Mouse (Mus musculus): ENCODE measurements at regions not wholly inside any gene's neighbourhood (a gene's known extent, or its start where the extent isn't known, plus 50 kb on each side); places are given as distances from the start of the nearest gene placed in this dataset.
A peak's percentile ranks its signal among the peaks of the same experiment; 100 is the strongest.

DNA sequence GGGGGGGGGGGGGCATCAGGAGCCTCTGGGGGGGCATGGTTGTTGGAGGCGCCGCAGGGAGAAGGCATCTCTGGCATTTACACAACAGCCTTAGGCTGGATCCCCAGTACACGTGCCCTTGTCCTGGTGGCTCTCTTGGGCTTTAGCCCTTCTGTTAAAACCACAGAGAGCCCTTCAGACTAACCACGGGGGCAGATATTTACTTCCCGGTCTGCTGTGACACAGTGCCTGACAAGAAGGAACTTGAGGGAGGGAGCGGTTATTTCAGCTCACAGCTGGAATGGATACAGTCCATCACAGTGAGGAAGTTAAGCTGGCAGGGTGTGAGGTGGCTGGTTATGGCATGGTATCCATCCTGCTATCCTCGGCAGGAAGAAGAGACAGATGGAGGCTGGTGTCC is 71.0 kb upstream of the Gm11733 start:
- DNase-seq (ENCODE audit: low spot score in 2 of 2) = no peak

DNA sequence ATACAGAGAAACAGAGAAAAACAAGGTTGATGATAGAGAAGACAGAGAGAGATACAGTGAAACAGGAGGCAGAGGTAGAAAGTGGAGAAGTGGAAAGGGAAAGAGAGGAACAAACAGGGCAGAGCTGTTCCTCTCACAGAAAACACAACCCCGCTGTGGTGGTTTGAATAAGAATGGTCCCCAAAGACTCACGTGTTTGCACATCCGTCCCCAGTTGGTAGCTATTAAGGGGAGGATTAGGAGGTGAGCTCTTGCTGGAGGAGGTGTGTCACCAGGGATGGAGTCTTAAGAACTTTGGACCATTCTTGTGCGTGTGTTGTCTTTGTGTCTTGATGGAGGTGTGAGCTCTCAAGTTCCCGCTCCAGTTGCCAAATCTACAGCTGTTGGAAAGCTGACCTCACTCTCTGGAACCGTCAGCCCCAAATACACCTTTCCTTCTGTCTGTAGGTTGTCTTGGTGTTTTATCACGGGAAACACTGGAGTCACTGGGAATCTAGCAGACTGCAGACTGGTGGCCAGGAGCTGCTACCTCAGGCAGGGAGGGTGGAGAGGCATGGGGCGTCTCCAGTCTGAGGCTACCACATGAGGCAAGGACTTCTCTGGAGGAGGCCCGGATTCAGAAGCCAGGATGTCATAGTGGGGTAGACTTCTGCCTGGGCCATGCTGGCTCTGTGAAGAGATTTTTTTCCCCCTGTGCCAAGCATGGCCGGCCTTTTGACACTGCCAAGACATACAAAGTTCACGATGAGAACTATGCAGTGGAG is 70.0 kb upstream of the Gm11733 start:
- DNase-seq (ENCODE audit: low spot score in 2 of 2) = no peak

DNA sequence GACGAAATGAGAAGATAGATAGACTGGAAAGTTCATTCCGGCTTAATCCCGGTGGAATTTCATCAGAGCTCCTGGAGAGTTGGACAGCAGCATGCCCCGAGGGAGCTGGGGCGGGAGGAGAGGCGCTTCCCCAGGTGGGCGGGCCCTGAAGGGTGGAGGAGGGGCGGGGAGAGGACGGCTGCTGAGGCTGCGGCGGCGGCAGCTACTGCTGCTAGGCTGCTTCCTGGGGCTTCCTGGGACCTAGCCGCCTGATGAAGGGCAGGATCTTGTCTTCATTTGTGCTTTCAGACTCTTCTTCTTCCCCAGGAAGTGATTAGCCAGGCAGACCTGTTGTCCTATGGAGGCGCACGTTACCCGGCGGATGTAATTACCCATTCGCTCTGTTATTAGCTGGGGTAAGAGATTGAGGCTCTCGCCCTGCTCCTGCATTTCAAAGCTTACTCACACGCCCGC is 69.3 kb upstream of the Gm11733 start:
- peak in 1 of 2 experiments; percentile 36 for DNase-seq (ENCODE audit: low spot score in 2 of 2)

DNA sequence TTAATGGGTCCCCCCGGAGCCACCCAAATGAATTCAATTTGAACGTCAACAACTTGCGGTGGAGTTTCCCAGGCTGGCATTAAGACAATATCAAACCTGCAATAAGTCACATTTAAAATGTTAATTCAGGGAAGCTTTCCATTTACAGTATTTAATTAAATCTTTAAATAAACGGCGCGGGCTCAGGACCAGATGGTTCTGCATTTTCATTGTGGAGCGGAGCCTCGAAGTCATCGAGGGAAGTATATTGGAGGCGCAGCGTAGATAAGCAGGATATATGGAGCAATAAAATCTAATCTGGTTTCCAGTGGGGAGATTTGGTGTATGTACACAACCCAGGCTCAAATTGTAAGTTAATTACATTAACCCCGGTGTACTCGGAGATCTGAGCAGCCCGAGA is 68.7 kb upstream of the Gm11733 start:
- DNase-seq (ENCODE audit: low spot score in 2 of 2) = no peak

DNA sequence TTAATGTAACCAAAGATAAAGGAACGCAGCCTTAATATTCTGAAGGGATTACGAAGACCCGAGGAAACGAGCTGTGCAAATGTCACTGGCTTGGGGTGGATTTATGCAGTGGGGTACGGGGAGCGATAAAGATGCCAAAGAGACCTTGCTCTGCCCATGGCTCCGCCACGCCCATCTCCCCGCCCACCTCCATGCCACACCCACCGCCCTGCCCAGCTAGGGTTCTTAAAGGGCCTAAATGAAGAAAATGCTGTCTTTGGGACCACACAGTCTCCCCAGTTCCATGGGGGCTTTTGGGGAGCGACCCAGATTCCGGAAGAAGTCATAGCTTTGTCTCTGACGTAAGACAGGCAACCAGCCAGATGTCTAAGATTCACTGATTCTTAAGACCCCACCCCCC is 68.2 kb upstream of the Gm11733 start:
- no peak for DNase-seq (ENCODE audit: low spot score in 2 of 2)

DNA sequence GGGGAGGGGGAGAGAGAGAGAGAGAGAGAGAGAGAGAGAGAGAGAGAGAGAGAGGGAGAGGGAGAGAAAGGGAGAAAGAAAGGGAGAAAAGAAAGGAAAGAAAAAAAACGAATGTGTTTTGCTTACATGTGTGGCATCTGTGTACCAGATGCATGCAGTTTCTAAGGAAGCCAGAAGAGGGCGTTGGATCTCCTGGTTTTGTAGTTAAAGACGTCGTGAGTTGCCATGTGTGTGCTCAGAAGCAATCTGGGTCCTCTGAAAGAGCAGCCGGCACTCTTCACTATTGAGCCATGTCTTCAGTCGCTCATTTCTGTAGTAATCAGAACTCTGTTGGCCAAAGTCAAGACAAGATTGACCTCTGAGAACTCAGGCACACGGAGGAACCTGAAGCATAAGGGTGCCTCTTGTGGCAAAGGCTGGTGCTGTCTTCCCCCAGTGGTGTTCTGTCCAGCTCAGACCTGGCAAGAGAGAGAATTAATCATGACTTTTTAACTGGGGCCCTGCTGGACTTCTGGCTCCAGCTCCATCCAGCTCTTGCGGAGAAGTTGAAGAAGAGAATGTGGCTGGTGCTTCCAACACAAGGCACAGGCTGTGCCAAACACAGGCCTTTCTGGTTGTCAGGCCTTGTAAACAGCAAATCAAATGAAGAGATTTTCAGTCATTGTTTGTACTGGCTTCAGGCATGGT is 67.0 kb upstream of the Gm11733 start:
- no peak for DNase-seq (ENCODE audit: low spot score in 2 of 2)

DNA sequence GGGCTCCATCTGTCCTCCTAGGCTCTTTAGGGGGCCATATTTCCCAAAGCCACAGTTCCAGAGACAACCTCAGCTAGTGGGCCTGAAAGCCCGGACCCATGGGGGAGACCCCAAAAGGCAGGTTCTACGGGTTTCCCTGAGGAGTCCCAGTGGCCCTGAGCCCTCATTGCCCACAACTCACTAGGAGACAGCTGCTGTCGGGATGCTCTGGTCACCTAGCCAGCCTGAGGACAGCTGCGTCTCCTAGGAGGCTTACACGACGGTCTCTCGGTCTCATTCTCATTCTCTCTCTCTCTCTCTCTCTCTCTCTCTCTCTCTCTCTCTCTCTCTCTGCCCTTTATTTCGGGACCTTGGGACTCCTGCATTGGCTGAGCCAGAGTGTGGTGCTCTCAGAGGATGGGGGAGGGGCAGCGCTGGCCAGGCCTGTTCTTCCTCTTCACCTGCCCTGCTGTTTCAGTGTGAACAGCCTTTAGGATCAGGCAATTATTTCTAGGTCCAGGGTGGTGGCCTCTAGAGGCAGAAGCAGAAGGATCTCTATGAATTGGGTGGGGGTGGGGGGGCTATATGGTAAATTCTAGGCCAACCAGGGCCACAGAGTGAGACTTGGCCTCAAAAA is 66.1 kb upstream of the Gm11733 start:
- DNase-seq (ENCODE audit: low spot score in 2 of 2) = no peak

DNA sequence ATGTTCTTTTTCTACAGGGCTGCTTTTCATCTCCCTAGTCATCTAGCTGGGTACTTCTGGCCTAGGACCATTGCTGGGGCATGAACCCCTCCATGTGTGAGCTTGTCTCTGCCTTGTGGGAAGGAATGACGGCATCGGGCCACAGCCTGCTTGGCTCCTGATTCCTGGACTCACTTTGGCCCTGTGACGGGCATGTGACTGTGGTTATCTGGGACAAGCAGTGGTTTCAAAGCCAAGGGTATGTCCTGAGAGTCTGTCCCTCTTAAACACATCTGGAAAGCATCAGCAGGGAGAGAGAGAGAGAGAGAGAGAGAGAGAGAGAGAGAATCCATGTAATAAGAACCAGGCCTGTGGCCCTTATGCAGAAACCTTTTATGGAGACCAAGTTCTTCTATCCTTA is 65.2 kb upstream of the Gm11733 start:
- DNase-seq (ENCODE audit: low spot score in 2 of 2) = no peak

DNA sequence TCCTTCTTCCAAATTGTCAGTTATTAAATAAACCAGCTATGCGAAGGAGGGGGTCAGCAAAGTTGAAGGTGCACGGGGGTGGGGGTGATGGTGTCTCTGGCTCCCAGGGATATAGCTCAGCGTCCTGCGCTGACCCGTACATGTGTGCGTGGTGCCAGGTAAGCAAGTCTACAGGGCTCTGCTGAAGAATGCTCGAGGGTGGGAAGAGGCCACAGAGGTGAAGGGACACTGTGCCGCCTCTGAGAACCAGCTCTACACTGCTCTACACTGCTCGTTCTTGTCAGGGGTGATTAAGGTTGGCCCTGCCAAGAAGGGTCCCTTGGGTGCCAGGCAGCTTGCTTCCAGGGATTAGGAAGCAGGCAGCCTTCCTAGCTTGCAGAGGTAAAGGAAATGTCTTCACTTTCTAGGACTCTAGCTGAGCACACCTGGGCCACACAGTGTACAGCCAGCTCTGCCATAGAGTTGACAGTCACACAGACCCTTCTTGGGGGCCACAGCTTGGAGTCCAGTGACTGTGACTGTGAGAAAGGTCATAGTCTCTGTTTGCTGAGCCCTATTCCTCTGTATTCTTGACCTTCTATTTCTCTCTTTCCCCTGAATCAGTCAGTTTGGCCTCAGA is 64.7 kb upstream of the Gm11733 start:
- no peak for DNase-seq (ENCODE audit: low spot score in 2 of 2)

DNA sequence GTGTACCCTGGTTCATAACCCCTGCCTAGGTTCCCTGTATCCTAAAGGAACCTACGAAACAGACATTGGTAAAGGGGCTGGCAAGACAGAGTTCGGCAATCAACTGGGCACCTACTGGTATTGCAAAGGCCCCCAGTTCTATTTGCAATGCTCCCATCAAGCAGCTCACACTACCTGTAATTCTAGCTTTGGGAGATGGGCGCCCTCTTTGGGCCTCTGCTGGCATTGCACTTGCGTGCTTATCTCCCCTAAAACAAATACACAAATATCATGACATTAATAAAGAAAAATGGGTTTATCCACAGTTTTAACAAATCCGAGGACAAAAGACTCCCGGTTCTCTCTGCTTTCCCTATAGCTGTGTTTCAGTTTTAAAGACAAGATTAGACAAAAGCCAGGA is 61.5 kb upstream of the Gm11733 start:
- DNase-seq (ENCODE audit: low spot score in 2 of 2) = no peak

DNA sequence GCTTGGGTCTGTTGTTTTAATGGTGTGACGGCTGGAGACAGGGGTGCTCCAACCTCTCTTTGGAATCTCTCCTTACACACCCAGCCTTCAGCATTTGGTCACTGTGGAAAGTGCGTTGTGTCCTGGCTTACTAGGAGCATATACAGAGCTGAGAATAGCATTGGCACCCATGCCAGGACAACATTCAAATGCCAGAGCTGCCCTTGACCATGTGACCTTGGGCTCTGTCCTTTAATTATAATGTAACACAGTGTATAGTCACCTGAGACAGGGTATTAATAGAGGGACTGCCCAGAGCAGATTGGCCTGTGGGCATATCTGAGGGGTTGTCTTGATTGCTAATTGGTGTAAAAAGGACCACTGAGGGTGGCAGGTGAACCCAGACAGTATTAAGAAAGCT is 60.7 kb upstream of the Gm11733 start:
- no peak for DNase-seq (ENCODE audit: low spot score in 2 of 2)

DNA sequence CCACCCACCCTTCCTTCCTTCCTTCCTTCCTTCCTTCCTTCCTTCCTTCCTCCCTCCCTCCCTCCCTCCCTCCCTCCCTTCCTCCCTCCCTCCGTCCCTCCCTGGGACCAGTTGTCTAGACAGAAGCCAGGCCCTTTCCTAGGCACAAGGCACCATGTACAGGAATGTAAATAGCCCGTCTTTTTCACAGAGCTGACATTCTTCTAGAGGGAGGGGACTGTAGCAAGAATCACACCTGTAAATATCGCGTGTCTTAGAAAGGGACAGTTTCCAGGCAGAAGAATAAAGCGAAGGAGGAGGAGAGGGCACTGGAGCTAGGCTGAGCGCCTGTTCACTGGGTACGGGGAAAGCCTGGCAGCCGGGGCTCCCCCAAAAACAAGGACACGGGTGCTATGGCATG is 58.7 kb upstream of the Gm11733 start:
- DNase-seq (ENCODE audit: low spot score in 2 of 2) = no peak

DNA sequence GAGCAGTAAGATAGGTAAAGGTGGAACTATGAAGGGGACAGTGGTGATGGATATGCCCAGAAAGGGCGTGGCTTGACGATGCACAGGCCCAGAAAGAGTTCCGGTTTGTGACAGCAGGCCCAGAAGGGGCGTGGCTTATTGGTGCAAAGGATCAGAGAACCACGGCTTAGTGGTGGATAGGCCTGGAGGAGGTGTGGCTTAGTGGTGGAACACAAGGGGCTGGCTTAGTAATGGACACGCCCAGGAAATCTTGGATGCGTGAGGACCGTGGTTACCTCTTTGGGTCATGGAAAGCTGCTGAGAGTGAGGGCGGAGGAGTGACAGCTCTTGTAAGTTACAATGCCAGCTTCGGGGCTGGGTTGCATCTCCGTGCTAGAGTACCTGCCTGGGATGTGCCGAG is 58.2 kb upstream of the Gm11733 start:
- no peak for DNase-seq (ENCODE audit: low spot score in 2 of 2)

DNA sequence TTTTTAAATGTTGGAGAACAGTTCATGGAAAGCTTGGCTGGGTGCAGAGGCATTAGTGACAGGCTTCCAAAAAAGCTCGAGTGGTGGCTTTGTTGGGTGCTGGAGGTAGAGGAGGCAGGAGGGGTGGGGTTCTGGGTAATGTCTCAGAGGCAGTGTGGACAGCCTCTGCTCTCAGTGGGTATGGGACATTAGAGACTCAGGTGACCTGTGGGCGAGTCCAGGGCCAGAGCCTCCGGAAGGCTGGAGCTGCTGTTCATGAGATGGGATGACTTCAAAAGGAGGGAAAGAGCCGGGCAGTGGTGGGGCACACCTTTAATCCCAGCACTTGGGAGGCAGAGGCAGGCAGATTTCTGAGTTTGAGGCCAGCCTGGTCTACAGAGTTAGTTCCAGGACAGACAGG is 57.5 kb upstream of the Gm11733 start:
- DNase-seq (ENCODE audit: low spot score in 2 of 2) = no peak

DNA sequence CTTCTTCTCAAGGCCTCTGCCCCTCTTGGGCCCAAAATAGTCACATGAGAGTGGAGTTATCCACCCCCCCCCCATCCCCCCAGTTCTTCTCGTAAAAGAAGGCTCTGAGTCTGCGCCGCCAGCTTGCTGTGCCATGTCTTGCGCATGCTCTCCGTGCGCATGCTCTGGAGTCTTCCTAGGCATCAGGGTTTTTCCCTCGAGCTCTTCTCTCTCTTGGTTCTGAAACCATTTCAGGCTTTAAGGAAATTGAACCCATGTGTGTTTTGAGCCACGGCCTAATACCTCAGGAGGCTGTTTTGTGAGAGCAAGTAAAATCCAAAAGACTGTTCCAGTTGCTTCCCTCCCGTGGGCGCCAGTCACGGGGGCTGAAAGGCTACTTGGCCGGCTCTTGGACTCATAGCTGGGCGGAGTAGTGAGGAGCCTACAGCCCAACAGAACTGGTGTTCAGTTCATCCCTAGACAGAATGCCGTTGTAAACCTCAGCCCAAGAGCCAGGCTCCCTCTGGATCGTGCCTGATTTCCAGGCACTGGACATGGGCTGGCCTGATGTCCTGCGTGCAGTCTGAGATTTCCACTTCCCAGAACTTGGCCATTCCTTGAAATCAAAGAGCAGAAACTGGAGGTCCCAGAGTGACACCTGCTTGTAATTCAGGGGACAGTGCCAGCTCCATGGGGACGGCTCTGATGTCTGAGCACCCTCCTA is 56.2 kb upstream of the Gm11733 start:
- DNase-seq (ENCODE audit: low spot score in 2 of 2) = no peak

DNA sequence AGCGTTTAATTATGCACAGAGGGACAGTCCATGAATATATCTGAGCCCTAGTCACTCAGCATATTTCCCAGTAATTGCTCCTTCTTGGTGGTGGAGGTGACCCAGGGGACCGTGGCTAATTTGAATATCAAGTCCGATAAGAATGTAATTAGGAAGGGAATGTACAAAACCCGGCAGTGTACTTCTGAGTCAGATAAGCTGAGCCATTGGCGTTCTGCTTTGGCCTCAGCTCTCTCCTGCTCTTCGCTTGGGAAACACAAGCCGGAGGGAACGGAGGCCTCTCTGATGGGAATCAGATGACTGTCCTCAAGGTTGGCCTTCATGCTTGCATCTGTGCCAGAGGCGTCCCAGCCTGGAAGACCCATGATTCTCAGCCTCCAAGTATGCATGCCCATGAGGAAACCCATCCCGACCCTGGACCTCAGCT is 54.8 kb upstream of the Gm11733 start:
- DNase-seq (ENCODE audit: low spot score in 2 of 2) = no peak

DNA sequence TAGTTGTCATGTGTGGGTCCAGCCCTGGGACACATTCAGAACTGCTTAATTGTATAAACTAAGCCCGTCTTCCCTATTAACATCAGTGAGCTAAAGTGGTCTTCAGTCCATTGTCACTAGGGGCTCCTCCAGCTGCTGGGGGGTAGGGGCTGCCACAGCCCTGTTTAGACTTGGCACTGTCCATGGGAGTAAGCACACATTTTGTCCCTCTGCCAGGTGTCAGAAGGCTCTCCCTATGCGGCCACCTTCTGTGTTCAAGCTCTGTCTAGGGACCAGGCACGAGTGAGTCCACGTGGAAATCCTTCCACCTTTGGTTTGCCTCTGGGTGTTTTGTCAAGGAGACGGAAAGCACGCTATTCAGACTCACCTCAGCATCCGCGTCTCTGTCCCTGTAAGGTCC is 54.3 kb upstream of the Gm11733 start:
- DNase-seq (ENCODE audit: low spot score in 2 of 2) = no peak

DNA sequence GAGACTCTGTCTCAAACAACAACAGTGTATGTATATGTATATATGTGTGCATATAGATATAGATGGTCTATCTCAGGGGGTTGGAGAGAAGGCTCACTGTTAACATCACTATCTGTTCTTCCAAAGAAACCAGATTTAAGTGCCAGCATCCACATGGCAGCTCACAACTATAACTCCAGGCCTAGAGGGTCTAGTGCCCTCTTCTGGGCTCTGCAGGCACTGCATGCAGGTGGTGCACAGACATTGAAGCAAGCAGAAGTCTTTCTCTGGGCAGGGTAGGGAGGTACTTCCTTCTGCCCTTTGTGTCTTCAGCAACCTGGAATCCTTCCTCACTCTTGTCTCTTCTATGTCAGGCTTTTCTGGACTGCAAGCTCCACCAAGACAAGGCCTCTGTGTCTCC is 50.1 kb upstream of the Gm11733 start:
- no peak for DNase-seq (ENCODE audit: low spot score in 2 of 2)
